Mouse (Mus musculus): ENCODE data around the gene Mthfsl.
"Not testable (repeated sequence)": the region's sequence is repeated elsewhere in the genome, so short reads cannot be mapped to it uniquely, and the experiment has no call there.

DNA sequence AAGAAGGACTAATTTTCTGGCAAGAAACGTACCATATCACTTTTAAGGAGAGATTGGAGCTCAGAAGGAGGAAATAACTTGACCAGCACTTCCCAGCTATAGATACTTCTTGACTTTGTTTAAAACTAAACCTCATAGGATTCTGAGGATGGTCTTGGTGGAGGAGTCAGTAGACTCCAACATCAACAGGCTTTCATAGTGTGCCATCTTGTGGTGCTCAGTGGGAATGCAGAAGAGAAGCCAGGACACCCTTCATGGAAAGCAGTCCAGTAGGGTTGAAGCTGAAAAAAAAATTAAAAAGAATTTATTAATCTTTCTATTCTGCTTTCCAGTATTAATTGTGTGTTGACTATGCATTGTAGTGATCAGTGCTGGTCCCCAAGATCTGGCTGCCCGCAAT is 26.6 kb upstream of the Mthfsl start:
- TF ChIP-seq POLR2A (IDR thresholded peaks at IDR 0.05; ENCODE audit: extremely low read depth, insufficient read depth, low read length); CTCF (IDR thresholded peaks at IDR 0.05; ENCODE audit: low read depth, low read length): not testable (repeated sequence)
